Comparison of ENCODE assay signal across 8 mouse cellular contexts in genomic region chr15:79357974-79358690, GRCm38 (mm10). TPM values are rescaled to one million over a fixed set of nuclear protein-coding genes. Genes with fewer than 3 reads are reported as not detected.
A peak's percentile ranks its signal among the peaks of the same experiment; 100 is the strongest.
DNase-seq lines count a peak whose midpoint lies in the region; ATAC-seq lines count a peak whose summit lies in the region.

No protein-coding gene starts in this region.

- H3K9ac ChIP-seq in heart, embryonic 11.5 days (ENCODE audit: low read depth, low read length), result peak overlapping the region; percentile 71; the same call in 1 of the 2 replicates
- H3K9ac ChIP-seq in forebrain, embryonic 16.5 days (replicated peaks; ENCODE audit: low read depth, low read length), result no peak overlapping the region

- H3K4me2 ChIP-seq in heart, embryonic 11.5 days, result peak overlapping the region; percentile 99
- H3K4me2 ChIP-seq in forebrain, embryonic 16.5 days (ENCODE audit: low read length), result peak overlapping the region; percentile 100

- peak overlapping the region; percentile 50; the same call in 1 of the 2 replicates for H3K4me3 ChIP-seq in heart, embryonic 11.5 days (ENCODE audit: low read depth, low read length)
- peak overlapping the region; percentile 52 for H3K4me3 ChIP-seq in forebrain, embryonic 16.5 days (replicated peaks; ENCODE audit: low read length)

- peaks cover 11% of the 10 kb centered on the region for H3K36me3 ChIP-seq in heart, embryonic 11.5 days (ENCODE audit: control insufficient read depth, insufficient read depth, low read length)
- peaks cover 4% of the 10 kb centered on the region for H3K36me3 ChIP-seq in forebrain, embryonic 16.5 days (ENCODE audit: control insufficient read depth, insufficient read depth)

- 35% methylated on average over 12 of the region's 12 CpGs for WGBS in heart, embryonic 11.5 days (ENCODE audit: insufficient replicate concordance)
- WGBS in forebrain, embryonic 16.5 days, result 33% methylated on average over 12 of the region's 12 CpGs

- peak overlapping the region; percentile 66; the same call in 1 of the 2 replicates for H3K27ac ChIP-seq in heart, embryonic 11.5 days (ENCODE audit: low read depth, low read length)
- H3K27ac ChIP-seq in forebrain, embryonic 16.5 days (ENCODE audit: low read length), result no peak overlapping the region

- no peaks in the 10 kb centered on the region for H3K27me3 ChIP-seq in heart, embryonic 11.5 days (ENCODE audit: control insufficient read depth, insufficient read depth, low read length)
- H3K27me3 ChIP-seq in forebrain, embryonic 16.5 days (replicated peaks; ENCODE audit: control insufficient read depth, insufficient read depth, low read length), result 0 out of 2 replicates have a peak, but pooled peaks cover 4% of the 10 kb centered on the region

- no peaks in the 10 kb centered on the region for H3K9me3 ChIP-seq in heart, embryonic 11.5 days (replicated peaks; ENCODE audit: control insufficient read depth, low read length)
- H3K9me3 ChIP-seq in forebrain, embryonic 16.5 days (ENCODE audit: control insufficient read depth, low read length), result no peaks in the 10 kb centered on the region

- ATAC-seq in heart, embryonic 11.5 days (replicated peaks; ENCODE audit: insufficient number of reproducible peaks, low FRiP score, low TSS enrichment), result no peak
- ATAC-seq in forebrain, embryonic 16.5 days, result peak; percentile 4; the same call in 1 of the 2 replicates

- no peak for DNase-seq in heart, postnatal 4 days
- DNase-seq in kidney, postnatal 10 days, result peak; percentile 49
- peak; percentile 40 for DNase-seq in neural tube, embryonic 10.5 days (ENCODE audit: extremely low spot score, low spot score)
- no peak for DNase-seq in spleen, postnatal 4 days (ENCODE audit: low spot score in 2 of 2)
- no peak for DNase-seq in cerebellum, postnatal 4 days (ENCODE audit: low spot score in 2 of 2)
- DNase-seq in right cerebral cortex, postnatal 36 days (ENCODE audit: low spot score in 2 of 2), result no peak

- peaks cover 38% of the 10 kb centered on the region for H3K4me1 ChIP-seq in heart, embryonic 11.5 days (ENCODE audit: control insufficient read depth, insufficient read depth, low read length)
- peaks cover 15% of the 10 kb centered on the region for H3K4me1 ChIP-seq in forebrain, embryonic 16.5 days (replicated peaks; ENCODE audit: control insufficient read depth, insufficient read depth, low read length)

RNA-seq across cellular contexts. Expression of gene Maff, which starts 11.7 kb away (rescaled TPM):
- polyA plus RNA-seq in heart, embryonic 11.5 days (2014; fragmentation: Nextera tagmentation; extraction: Ambion mirVana), result 3.0 and 3.3 TPM in 2 replicates
- 10 to 100 TPM in 1 of 2 experiments, 1 to 10 TPM in 1; 9.8 to 10.2 TPM for total RNA-seq in heart, postnatal 4 days (2021)
- polyA plus RNA-seq in forebrain, embryonic 16.5 days (2015; fragmentation: Nextera tagmentation; extraction: Ambion mirVana), result 0.97 and 1.1 TPM in 2 replicates

RNA-seq across cellular contexts. Expression of gene Pla2g6, which starts 29.9 kb away (rescaled TPM):
- 11.6 and 12.9 TPM in 2 replicates for polyA plus RNA-seq in heart, embryonic 11.5 days (2014; fragmentation: Nextera tagmentation; extraction: Ambion mirVana)
- 1 to 10 TPM; 8.4 to 9.6 TPM for total RNA-seq in heart, postnatal 4 days (2021)
- 26.4 and 31.0 TPM in 2 replicates for polyA plus RNA-seq in forebrain, embryonic 16.5 days (2015; fragmentation: Nextera tagmentation; extraction: Ambion mirVana)

RNA-seq across cellular contexts. Expression of gene Tmem184b, which starts 45.2 kb away (rescaled TPM):
- polyA plus RNA-seq in heart, embryonic 11.5 days (2014; fragmentation: Nextera tagmentation; extraction: Ambion mirVana), result 55.0 and 56.5 TPM in 2 replicates
- 10 to 100 TPM; 68.1 to 73.4 TPM for total RNA-seq in heart, postnatal 4 days (2021)
- 43.4 and 44.0 TPM in 2 replicates for polyA plus RNA-seq in forebrain, embryonic 16.5 days (2015; fragmentation: Nextera tagmentation; extraction: Ambion mirVana)

Comparison
In these comparisons a context has a peak if more than half of its experiments do, and no peak if none do; other contexts are left out.
1. DNase-seq: peak in kidney, postnatal 10 days (single experiment) and neural tube, embryonic 10.5 days (single experiment); none in heart, postnatal 4 days (single experiment), spleen, postnatal 4 days (0 of 2), cerebellum, postnatal 4 days (0 of 2) and right cerebral cortex, postnatal 36 days (0 of 2).